Mouse (Mus musculus) left cerebral cortex, postnatal 36 days (tissue): ENCODE results near the gene Vrk3. TPM values are rescaled to one million over a fixed set of nuclear protein-coding genes. Genes with fewer than 3 reads are reported as not detected.
"Not testable (repeated sequence)": the region's sequence is repeated elsewhere in the genome, so short reads cannot be mapped to it uniquely, and the experiment has no call there.

ENCODE experiments used
- DNase-seq, 2 experiments: peaks; one replicate each; pipeline ENCODE4 v3.0.0; 2021 to 2022; ENCODE audit warnings: low spot score in 2 of 2, mixed read lengths in 1 of 2
- intact Hi-C: fragments of 180-260 bp; cut with DNase I; formaldehyde crosslinking; loops from one replicate; pipeline ENCODE4 v1.15.1; 2025
- total RNA-seq, 2 experiments: library from RNA; stranded (reverse); gene quantifications; 2 replicates each; pipeline ENCODE4 v1.2.3; 2021

Vrk3 gene
- total RNA-seq: 10 to 100 TPM; 28.1 to 29.4 TPM

- intact Hi-C loops: loop anchor here (1.0 kb wide), 1 partner anchor 68 kb away; the partner anchor contains the start of genes Atf5, Il4i1 and Nup62
- peak; percentile 91 to 94 for DNase-seq
Observed at GRCm38 (mm10) chr7:44748101-44749044, at the start of gene Vrk3. Gene Vrk3, plus strand, starts transcription at chr7:44748413.

- intact Hi-C loops: loop anchor here (1.0 to 5.0 kb wide), 2 partner anchors 12 to 35 kb away; no protein-coding TSS in a partner anchor
Observed at GRCm38 (mm10) chr7:44701921-44702320, 46.3 kb upstream of the Vrk3 start.

GRCm38 (mm10) chr7:44702985-44703384 lies 45.2 kb upstream of the Vrk3 start:
- intact Hi-C loops: loop anchor here (1.0 to 5.0 kb wide), 2 partner anchors 13 to 36 kb away; no protein-coding TSS in a partner anchor
- no peak for DNase-seq

More at GRCm38 (mm10) chr7:44701921-44702320, 46.3 kb upstream of the Vrk3 start:
- no peak for DNase-seq

- intact Hi-C loops: loop anchor here (5.0 kb wide), 1 partner anchor 37 kb away; no protein-coding TSS in a partner anchor
- DNase-seq: no peak
Observed at GRCm38 (mm10) chr7:44704363-44704762, 43.9 kb upstream of the Vrk3 start.

GRCm38 (mm10) chr7:44705086-44705485 lies 43.1 kb upstream of the Vrk3 start:
- intact Hi-C loops: no loop called here
- no peak for DNase-seq

- no peak for DNase-seq
- intact Hi-C loops: no loop called here
Observed at GRCm38 (mm10) chr7:44706322-44706721, 41.9 kb upstream of the Vrk3 start.

- intact Hi-C loops: no loop called here
- no peak for DNase-seq
Observed at GRCm38 (mm10) chr7:44707169-44707675, 41.0 kb upstream of the Vrk3 start.

- intact Hi-C loops, DNase-seq: not testable (repeated sequence)
Observed at GRCm38 (mm10) chr7:44708093-44708492, 40.1 kb upstream of the Vrk3 start.

GRCm38 (mm10) chr7:44708574-44708973 lies 39.6 kb upstream of the Vrk3 start, which contains the start of gene Izumo2:
Gene Izumo2, plus strand, starts transcription at chr7:44708742.
- no peak for DNase-seq
- intact Hi-C loops: no loop called here

- no peak for DNase-seq
- intact Hi-C loops: loop anchor here (5.0 kb wide), 1 partner anchor 77 kb away; no protein-coding TSS in a partner anchor
Observed at GRCm38 (mm10) chr7:44709881-44710280, 38.3 kb upstream of the Vrk3 start.

GRCm38 (mm10) chr7:44722058-44722457 lies 26.2 kb upstream of the Vrk3 start:
- intact Hi-C loops: loop anchor here (5.0 to 10.0 kb wide), 2 partner anchors 50 to 233 kb away; partner anchors contain the start of gene Myh14

GRCm38 (mm10) chr7:44724316-44724715 lies 23.9 kb upstream of the Vrk3 start:
- intact Hi-C loops: loop anchor here (2.0 to 10.0 kb wide), 3 partner anchors 52 to 230 kb away; partner anchors contain the start of gene Myh14

More at GRCm38 (mm10) chr7:44722058-44722457, 26.2 kb upstream of the Vrk3 start:
- no peak for DNase-seq

GRCm38 (mm10) chr7:44726343-44726742 lies 21.9 kb upstream of the Vrk3 start:
- DNase-seq: no peak
- intact Hi-C loops: loop anchor here (10.0 kb wide), 1 partner anchor 228 kb away; no protein-coding TSS in a partner anchor

More at GRCm38 (mm10) chr7:44724316-44724715, 23.9 kb upstream of the Vrk3 start:
- no peak for DNase-seq

- intact Hi-C loops: loop anchor here (10.0 kb wide), 1 partner anchor 228 kb away; no protein-coding TSS in a partner anchor
- DNase-seq: no peak
Observed at GRCm38 (mm10) chr7:44727151-44727550, 21.1 kb upstream of the Vrk3 start.

- DNase-seq: no peak
- intact Hi-C loops: loop anchor here (10.0 kb wide), 1 partner anchor 226 kb away; no protein-coding TSS in a partner anchor
Observed at GRCm38 (mm10) chr7:44728082-44728975, 19.9 kb upstream of the Vrk3 start.

- intact Hi-C loops: no loop called here
- no peak for DNase-seq
Observed at GRCm38 (mm10) chr7:44733723-44734122, 14.5 kb upstream of the Vrk3 start.

GRCm38 (mm10) chr7:44741361-44741760 lies 6.9 kb upstream of the Vrk3 start:
- DNase-seq: no peak
- intact Hi-C loops: no loop called here

GRCm38 (mm10) chr7:44744270-44744669 lies 3.9 kb upstream of the Vrk3 start:
- DNase-seq: no peak
- intact Hi-C loops: no loop called here

- intact Hi-C loops: no loop called here
- peak; percentile 76 to 78 for DNase-seq
Observed at GRCm38 (mm10) chr7:44745076-44745475, 3.1 kb upstream of the Vrk3 start.
